Mouse (Mus musculus) spleen, postnatal 36 days (tissue): ENCODE measurements around the gene Klhl32.
"Not testable (repeated sequence)": the region's sequence is repeated elsewhere in the genome, so short reads cannot be mapped to it uniquely, and the experiment has no call there.

ENCODE experiments used
- DNase-seq, 2 experiments: peaks; one replicate each; pipeline ENCODE4 v3.0.0; 2022; ENCODE audit warnings: low spot score in 2 of 2, mixed read lengths in 1 of 2

Klhl32 gene

DNA sequence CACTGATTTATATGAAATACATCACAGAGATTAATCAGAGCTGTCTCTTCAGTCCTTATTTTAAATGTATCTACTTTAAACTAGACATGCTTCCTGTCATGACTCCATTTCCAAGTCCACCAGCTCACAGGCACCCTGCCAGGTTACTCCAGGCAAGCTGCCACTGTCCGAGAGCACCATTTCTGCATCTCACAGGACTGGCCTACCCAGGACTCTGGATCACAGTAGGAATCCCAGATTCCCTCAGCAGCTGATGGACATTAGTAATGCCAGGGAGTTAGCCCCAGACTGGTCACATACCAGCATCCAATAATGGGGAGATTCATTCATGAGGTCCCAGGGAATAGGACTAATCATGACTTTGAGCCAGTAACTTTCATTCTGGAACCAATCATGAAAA lies 54.7 kb downstream of the Klhl32 start:
- no peak for DNase-seq

DNA sequence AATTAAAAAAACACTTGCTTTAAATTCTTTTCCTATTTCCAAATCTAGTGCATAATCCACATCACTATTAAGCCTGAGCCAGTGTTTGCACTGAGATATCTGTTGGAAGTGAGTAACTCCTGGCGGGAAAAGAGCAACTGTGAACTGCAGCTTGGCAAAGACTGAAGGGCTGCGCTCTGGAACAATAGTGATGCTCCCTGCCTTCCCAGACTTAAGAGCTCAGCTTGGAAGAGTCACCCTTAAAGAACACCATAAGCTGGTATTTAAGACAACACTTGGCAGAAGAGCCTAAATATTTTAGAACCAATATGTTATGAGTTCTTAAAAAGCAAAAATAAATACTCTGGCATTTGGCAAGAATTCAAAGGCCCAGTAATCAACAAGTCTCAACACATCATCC lies 55.7 kb downstream of the Klhl32 start:
- no peak for DNase-seq

DNA sequence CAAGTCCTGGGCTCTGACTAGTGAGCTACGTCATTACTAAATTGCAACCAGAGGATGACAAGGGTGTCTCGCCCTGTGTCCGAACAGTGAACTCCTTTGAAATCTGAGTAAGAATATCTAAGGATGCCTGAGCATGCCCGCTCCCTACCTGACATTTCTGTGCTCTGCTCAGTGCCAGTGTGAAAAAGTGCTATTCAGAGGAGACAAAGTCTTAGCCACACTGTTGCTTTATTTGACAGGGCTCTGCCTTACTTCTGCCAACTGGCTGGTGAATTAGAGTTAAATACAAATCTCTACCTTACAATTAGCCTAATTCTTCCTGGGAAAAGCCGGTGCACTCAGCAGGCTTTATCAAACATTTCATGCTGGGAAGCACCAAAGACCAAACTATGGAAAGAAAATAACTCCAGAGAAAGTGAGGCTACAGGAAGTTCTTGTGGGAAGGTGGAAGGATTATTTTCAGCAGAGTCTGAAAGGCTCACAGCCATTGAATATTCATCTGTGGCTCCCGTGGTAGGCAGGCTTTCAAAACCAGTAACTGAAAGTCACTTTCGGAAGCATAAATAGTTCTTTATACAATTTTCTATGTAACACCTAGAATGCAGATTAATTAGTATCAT lies 57.1 kb downstream of the Klhl32 start:
- DNase-seq = no peak

DNA sequence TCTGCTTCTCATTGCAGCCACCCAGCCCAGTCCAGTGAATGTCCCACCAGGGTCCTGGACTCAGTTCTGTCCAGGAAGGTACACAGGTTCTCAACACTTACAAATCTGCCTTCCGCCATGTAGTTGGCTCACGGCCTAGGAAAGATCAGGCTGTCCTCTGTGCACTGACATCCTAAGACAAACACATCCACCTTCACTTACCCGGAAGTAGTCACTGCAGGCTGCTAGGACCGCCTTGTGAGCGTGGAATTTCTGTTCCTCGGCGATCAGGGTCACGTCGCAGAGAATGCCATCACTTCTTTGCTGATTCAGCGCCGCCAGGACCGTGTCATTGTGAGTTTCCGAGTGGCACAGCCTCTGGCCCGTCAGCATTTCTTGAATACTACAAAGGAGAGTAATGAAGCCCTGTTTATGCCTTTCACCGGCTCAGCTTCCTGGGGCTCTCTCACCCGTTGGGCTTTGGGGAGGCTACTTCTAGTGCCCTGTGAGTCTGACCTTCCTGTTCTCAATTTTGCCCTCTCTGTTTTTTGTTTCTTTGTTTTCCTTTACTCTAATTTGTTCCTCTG lies 58.4 kb downstream of the Klhl32 start:
- DNase-seq = no peak

DNA sequence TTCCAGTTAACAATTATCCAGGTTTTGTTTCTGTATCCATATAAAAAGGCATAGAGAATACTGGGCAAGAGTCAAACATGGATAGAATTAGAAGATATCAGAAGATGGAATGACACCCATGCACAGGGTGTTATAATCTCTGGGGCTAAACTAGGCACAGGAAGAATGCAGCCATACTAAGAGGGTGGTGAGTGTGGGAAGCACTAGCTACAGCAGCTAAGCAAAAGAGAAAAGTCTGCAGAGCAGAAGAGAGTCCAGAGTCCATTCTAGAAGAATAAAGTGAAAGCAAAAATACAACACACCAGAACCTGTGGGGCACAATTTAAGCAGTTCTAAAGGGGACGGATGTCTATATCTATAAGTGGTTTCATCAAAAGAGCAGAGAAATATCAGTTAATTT lies 61.6 kb downstream of the Klhl32 start:
- no peak for DNase-seq

DNA sequence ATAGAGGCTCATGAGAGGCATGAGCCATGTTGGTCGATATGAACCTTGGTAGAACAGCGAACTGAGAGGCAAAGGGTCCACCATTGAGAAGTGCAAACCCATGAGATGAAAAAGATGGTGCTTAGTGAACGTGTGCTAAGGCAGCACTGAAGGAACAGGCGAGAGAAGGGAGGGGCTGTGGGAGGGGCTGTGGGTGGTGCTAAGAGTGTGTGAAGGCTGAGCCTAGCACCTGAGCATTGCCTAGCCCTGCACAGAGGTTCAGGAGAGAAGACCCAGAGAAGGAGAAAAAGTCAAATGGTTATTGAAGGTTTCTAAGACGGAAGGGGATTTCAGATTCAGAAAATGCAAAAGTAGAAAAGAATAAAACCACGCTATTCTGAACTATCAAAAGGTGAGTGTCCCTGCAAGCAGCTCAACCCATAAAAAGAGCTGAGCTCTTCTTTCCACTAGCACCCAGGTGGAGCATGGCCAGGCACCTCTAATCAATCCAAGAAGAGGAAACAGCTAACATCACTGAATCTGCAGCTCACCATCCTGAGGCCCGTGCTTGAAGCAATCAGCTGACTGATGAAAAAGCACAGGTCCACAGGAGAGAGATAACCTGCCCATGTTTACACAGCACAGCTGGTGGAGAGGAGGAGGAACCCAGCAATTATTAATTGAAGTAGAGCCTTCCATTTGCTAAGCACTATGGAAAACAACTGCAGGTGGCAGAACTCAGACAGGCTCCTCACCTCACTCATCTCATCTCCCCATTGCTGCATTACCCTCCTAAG lies 65.0 kb downstream of the Klhl32 start:
- DNase-seq = no peak

DNA sequence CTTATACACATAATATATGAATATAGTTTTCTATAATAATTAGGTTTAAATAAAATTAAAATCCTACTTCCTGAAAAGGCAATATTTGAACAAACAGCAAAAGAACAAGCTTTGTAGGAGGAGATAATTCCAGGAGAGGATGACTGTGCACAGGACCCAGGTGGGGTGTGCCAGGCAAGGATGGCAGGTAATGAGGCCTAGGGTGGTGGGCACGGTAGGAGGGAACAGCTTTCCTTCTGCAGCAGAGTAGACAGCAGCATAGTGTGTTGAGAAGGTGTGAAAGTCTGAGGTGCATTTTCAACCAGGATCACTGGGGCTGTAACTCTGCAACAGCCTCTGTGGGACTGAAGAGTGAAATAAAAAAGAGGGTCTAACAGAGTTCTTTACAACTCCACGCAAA lies 85.0 kb downstream of the Klhl32 start:
- DNase-seq = no peak

DNA sequence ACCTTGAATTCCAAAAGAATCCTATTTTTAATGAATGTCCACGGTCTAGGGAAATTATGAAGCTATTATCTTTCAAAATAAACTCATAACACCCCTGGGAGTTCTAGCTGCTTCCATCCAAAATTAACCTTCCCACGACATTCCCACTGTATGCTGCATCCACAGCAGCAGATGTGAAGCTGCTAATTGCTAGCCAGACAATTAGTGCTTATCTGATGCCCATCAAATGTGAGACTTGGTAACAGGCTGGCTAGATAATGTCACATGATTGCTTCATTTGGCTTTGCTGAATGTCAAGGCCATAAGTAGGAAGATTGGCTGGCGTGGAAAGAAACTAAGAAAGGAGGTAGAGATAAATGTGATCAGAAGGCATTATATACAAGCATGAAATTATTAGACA lies 85.5 kb downstream of the Klhl32 start:
- no peak for DNase-seq

DNA sequence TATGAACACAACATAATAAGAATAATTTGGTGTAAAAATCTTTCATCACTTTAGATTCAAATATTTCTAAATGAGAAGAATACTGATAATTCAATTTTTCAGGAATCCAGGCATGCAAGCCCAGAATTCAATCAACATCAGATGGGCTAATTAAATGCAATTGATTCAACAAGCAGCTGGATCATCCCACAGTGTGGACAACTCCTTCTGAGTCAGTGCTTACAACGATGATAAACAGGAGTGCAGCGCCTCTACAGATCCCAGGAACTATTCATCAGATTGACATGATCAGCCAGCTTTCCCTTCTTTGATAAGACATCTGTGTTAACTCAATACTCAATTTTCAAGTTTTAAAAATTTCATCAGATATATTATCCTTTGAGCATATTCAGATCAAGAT lies 86.4 kb downstream of the Klhl32 start:
- no peak for DNase-seq

DNA sequence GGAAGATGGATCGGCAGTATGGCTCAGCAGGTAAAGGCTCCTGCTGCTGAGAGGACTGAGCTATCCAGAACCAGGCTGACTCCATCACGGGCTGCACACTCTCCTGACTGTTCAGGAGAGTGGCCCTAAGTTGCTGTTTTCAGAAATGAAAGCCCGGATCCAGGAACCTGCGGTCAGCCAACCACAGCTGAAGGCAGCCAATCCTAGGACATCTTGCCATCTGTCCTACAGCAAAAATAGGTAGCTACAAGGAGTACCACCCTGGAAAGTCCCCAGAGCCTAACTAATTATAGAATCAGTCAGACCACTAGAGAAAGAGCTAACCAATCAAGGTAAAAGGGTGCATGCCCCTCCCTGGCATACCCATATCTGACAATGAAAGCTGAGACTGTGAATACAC lies 87.5 kb downstream of the Klhl32 start:
- DNase-seq = no peak

DNA sequence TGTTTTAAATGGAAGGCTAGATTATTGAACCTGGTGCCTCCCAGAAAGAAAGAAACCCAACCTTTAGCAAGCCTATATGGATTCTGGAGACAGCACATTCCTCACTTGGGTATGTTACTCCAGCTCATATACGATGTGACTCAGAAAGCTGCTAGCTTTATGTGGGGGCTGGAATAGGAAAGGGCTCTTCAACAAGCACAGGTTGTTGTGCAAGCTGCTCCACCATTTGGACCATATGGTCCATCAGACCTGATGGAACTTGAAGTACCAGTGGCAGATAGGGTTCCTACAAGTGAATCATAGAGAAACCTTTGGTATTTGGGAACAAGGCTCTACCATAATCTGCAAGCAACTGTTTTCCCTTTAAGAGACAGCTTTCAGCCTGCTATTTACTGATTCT lies 92.0 kb downstream of the Klhl32 start:
- no peak for DNase-seq

DNA sequence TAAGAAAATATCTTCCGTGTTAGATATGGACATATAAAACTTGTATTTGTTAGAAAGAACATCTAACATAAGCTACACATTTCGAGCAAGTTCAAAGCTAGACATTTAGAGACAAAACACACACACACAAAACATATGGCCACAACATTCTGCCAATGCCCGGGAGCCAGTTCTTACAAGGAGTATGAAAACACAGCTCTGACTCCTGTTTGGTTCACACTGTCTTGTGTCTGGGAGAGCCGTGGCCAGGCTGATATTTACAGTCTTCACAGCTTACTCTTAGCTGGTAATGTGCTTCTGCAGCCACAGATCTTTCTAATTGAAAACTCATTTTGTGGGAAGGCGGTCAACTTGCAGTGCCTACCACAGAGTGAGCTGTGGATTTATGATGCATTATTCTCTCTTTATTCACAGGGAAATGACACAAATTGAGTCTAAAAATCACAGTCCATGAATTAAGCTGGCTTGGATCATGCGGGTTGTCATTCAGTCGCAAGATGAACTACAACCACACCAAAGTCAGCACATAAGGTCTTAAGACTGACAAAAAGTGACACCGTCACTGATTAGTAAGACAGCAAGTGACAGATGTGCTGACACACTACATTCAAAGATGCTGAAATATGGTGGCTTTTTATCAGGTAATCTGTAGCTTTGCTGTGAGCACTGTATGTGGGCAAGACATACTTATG lies 98.3 kb downstream of the Klhl32 start:
- no peak for DNase-seq

DNA sequence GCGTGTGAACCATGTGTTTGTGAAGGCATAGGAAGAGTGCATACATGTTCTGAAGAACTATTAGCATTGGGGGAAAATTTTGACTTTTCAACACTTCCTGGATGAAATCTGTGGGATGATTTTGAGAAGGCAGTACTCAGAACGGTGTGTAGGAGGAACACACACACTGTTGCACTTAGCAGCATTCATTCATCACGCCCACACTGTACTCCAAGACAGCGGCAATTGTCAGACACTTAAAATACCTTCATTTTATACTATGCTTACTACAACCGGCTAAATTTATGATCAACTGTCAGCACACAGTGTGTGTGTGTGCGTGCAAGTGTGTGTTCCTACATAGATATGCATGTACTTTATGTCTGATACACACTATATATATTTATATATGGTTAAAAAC lies 113.8 kb downstream of the Klhl32 start:
- DNase-seq = no peak

DNA sequence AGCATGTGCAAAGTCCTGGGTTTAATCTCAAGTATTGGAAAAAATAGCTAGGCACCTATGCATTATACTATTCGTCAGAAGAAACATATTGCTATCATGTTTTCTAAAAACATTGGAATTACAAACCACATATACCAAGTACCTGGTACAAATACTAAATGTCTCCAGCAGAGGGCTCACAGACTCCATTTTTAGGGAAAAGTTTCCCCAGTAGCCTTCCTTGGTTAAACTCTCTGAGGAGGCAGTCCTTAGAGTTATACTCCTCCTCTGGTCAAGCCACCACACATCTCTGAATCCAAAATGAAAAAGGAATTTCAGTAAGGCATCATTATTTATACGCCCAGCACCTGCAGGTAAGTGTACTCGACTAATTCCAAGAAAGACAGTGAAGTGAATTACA lies 130.1 kb downstream of the Klhl32 start:
- no peak for DNase-seq

DNA sequence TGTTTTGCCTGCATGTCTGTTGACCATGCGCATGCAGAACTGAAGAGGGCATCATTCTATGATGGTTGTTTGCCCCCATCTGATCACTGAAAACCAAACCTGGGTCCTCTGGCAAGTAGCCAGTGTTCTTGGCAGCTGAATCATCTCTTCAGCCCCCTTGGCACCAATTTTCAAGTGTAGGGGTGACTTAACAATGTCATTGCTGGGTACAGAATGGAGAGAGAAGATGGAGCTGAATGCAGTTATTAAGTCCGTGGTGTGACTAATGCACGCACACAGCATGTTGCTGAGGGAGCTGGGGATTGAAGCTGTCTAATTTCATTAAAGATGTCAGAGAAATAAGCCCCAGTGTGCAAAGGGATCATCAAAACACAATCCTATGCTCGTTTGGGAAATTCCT lies 135.4 kb downstream of the Klhl32 start:
- no peak for DNase-seq

DNA sequence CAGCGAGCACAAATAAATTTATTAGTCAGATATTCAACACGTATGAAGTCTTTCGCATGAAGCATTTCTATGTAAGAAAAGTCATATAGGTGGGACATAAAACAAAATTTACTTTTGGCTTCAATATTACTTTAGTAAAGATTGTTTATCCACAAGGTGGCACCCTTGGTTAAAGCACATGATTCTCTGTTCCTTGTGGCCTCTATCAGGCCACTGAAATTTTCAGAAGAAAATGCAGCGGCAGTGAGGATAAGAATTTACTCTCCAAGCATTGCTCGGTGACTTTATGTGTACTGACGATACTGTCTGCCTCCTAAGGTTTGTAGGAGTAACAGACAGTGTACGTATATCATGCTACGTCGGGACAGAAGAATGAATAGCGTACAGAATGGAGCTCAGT lies 136.6 kb downstream of the Klhl32 start:
- DNase-seq = no peak

DNA sequence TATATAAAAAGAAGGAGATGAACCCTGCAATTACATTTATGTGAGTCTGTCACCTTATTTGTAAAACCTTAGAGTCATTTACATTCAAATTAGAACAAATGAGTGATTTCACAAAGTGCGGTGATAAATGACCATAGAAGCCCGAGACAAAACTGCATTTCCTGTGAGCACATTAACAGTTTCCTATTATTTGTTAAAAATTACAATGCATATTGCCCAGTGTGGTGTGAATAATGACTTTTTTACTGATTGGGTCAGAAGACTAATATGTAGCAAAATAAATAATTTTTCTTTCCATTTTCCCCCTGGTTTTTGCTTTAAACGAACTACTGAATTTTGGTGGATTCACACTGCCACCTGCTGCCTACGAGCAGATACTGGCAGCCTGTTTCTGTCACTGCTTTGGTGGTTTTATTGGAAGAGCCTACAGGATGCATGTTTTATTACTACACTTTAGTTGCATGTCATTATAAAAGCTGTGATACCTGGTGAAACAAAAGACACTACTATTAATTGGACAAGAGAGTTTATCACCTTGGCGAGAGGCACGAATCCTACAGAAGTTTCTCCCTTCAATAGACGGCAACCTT lies 152.3 kb downstream of the Klhl32 start:
- no peak for DNase-seq

DNA sequence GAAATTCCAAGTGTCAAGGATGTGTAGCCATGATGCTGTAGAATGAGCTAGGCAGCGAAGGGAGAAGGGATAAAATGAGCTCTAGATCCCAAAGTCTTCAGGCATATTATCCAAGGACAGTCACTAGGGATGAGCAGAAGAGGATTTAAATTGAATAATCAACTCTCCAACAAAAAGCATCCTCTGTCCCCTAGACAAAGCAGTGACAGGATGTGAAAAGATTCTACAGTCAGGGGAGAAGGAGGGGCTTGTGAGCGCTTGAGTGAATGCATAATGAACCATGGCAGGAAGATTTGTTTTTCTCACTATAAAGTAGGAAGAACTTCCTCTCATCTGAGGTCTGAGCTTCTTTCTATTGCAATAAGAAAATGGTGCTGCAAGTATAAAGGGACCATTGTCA lies 170.8 kb downstream of the Klhl32 start:
- DNase-seq = peak in 1 of 2 experiments; percentile 2

DNA sequence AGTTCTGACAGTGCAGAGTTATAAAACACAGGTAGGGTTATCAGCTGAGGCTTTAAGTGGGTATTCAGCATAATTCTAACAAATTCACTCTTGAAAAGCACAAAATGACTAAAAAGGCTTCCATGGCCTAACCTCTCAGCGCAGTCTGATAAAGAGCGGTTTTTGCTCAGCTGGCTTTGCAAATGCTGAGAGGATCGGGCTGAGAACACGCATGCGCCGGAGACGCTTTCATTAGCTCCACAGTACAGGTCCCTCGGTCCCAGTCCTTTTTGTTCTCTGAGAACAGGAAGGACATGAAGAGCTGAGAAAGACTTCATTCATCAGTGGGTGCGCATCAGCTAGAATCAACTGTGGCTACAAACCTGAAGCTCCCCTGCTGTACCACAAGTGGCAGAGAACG lies 180.9 kb downstream of the Klhl32 start:
- DNase-seq = no peak

DNA sequence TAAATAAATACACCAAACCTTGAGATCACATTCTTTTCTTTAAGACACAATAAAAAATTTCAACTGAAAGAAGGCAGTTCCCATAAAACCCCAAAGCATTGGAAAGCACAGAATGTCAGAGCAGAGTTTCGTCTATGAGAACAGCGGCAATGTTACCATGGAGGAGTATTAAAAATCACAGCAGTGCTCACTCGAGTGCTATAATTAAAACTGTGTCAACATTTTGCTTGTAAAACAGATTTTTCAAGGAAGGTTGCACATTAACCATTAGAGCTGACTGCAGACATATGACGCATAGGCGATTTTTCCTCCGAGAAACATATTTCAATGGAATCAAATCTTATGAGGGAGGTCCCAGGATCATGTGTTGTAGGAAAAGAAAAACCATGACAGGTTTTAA lies 191.7 kb downstream of the Klhl32 start:
- DNase-seq = no peak

DNA sequence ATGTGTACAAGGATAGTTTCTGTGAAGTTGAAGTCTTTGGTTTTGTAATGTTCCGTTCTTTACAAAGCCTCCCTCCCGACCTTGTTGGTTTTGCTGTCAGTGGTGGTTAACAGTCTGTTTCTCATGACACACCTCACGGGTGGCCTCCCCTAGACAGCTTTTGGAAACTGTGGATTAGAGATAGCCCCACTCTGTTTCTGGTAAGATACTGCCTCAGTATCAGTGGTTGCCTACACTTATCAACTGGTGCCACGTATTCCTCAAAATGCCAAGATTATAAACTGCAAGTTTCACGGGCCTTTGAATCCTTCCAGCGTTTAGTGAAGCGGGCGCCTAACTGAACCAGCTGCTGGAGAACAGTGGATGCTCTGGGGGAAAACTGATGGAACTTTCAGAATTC lies 206.2 kb downstream of the Klhl32 start:
- DNase-seq = not testable (repeated sequence)

DNA sequence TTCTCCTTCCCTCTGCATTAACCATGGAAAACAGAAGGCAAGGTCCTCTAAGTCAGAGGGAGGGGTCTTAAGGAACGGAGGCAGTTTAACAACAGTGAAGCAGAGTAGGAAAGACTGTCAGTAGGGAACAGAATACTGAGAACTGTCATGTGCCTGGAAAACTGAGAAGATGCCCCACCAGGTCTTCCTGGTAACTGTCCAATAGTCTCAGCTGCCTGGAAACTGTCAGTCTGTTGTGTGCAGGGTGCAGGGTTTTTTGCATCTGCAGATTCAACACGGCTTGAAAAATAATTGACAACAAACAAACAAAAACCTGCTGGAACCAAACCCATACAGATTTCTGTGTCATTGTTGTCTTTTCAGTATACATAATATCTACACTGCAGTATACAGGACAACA lies 208.6 kb downstream of the Klhl32 start:
- no peak for DNase-seq
